Mouse (Mus musculus) neural tube, embryonic 15.5 days (tissue): ENCODE data around the gene Rbfox2. TPM values are rescaled to one million over a fixed set of nuclear protein-coding genes. Genes with fewer than 3 reads are reported as not detected.

Experiments used
- ATAC-seq: fragments of 200-750 bp; cut with Nextera tagmentation; 2 replicates; pipeline ENCODE4 v1.8.0; 2017; ENCODE audit warnings: mild to moderate bottlenecking, moderate TSS enrichment, moderate library complexity; ENCODE audit not compliant: low FRiP score
- H3K27ac ChIP-seq: fragments of 300-500 bp; sonication (generic); replicated peaks from 2 replicates; pipeline ENCODE4 v1.5.1; 2015; ENCODE audit warnings: mild to moderate bottlenecking, inconsistent platforms
- H3K27me3 ChIP-seq: fragments of 300-500 bp; sonication (generic); replicated peaks from 2 replicates; pipeline ENCODE4 v1.6.1; 2015; ENCODE audit warnings: inconsistent platforms
- H3K36me3 ChIP-seq: fragments of 300-500 bp; sonication (generic); 2 replicates; pipeline ENCODE4 v1.6.1; 2015; ENCODE audit warnings: inconsistent platforms
- H3K4me1 ChIP-seq: fragments of 300-500 bp; sonication (generic); 2 replicates; pipeline ENCODE4 v1.6.1; 2015; ENCODE audit warnings: inconsistent platforms
- H3K4me2 ChIP-seq: fragments of 300-500 bp; sonication (generic); 2 replicates; pipeline ENCODE4 v1.6.1; 2015; ENCODE audit warnings: inconsistent platforms, mild to moderate bottlenecking, moderate library complexity
- H3K4me3 ChIP-seq: fragments of 300-500 bp; sonication (generic); replicated peaks from 2 replicates; pipeline ENCODE4 v1.5.1; 2015; ENCODE audit warnings: mild to moderate bottlenecking, inconsistent platforms
- H3K9ac ChIP-seq: fragments of 300-500 bp; sonication (generic); replicated peaks from 2 replicates; pipeline ENCODE4 v1.6.1; 2015; ENCODE audit warnings: mild to moderate bottlenecking, inconsistent platforms
- H3K9me3 ChIP-seq: fragments of 300-500 bp; sonication (generic); replicated peaks from 2 replicates; pipeline ENCODE4 v1.6.1; 2016; ENCODE audit warnings: inconsistent platforms
- WGBS: fragments of 180-500 bp; shearing (Covaris S2); methylation state at CpG from one replicate; pipeline ENCODE4 v1.1.7; 2015; ENCODE audit warnings: mixed read lengths; 5-methylcytosine and 5-hydroxymethylcytosine counted together
- polyA plus RNA-seq: library from polyadenylated mRNA; unstranded; fragments of >200 nt; fragmentation: Nextera tagmentation; extraction: Ambion mirVana; gene quantifications from 2 replicates; pipeline ENCODE4 v1.2.1, GENCODE M21; 2015

Gene Rbfox2
- polyA plus RNA-seq, 1 experiment from 2014 or later = 120 TPM

DNA sequence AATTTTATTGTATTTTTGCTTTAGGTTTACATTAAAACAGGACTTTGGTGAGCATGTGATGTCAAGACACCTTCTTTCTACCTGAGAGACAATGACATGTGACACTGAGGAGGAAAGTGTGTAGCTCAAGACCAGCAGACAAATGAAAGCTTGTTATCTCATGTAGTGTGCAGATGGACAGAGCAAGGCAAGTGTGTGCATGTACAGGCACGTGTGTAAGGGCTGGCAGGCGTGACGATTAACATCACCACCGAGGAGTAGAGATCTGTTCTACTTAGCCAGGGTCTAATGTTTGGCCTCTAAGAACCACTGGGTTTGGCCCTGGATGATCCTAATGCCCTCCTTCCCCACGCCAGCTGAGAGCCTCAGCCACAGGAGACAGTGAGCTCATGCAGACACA lies 216.3 kb downstream of the Rbfox2 start:
- Histone ChIP-seq H3K4me1 (peaks cover 10% of the 10 kb centered on the region), H3K9me3 (no peaks in the 10 kb centered on the region), H3K4me3 (no peak overlapping the region), H3K9ac (no peak overlapping the region), H3K27me3 (no peaks in the 10 kb centered on the region), H3K4me2 (no peak overlapping the region), H3K36me3 (peaks cover 34% of the 10 kb centered on the region), H3K27ac (no peak overlapping the region)
- no peak for ATAC-seq
- WGBS = 85% methylated on average over 5 of the region's 5 CpGs

DNA sequence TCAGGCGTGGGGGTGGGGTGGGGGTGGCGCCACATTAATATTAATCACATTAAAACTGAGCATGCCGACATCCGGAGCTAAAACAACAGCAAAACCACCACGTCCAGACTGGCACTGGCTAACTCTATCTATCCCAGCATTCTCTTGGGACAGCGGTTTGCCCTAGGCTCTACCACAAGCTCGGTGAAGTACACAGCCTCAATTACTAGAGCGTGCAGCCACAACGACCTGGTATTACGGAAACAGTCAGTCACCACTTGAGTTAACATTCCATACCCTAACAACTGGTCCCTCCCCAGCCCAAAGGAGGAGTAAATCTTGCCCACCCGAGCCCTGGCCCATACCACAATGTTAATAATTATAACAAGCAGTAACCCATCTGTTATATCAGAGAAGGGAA lies 217.6 kb downstream of the Rbfox2 start:
- no peaks in the 10 kb centered on the region for H3K27me3 ChIP-seq
- H3K36me3 ChIP-seq = peaks cover 42% of the 10 kb centered on the region
- no peak overlapping the region for H3K4me3 ChIP-seq
- ATAC-seq = no peak
- no peak overlapping the region for H3K4me2 ChIP-seq
- WGBS = 44% methylated on average over 11 of the region's 11 CpGs
- no peak overlapping the region for H3K9ac ChIP-seq
- H3K9me3 ChIP-seq = no peaks in the 10 kb centered on the region
- H3K27ac ChIP-seq = no peak overlapping the region; the same call in 1 of the 2 replicates
- H3K4me1 ChIP-seq = peaks cover 10% of the 10 kb centered on the region

DNA sequence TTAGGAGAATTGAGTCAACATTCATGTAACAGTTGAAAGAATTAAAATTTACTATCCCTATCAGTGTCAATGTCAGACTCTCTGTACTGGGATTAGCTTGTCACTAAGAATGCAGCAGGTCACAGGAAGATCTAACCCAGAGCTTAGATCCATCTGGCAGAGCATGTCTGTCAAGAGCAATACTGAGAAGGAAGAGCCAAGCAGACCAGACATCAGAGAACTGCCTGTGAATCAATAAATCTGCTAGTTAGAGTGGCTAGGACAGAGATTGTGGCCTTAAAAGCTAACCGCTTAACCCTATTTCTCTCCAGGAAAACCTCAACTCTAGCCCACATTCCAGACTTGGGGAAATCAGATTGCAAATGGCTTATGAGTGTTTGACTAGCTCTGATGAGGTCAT lies 220.3 kb downstream of the Rbfox2 start:
- Histone ChIP-seq H3K27ac (no peak overlapping the region), H3K9ac (no peak overlapping the region), H3K4me2 (no peak overlapping the region), H3K4me1 (peaks cover 10% of the 10 kb centered on the region), H3K36me3 (peaks cover 55% of the 10 kb centered on the region), H3K4me3 (no peak overlapping the region), H3K9me3 (no peaks in the 10 kb centered on the region), H3K27me3 (no peaks in the 10 kb centered on the region)
- ATAC-seq = no peak
- WGBS = 97% methylated on average over 1 of the region's 1 CpGs

DNA sequence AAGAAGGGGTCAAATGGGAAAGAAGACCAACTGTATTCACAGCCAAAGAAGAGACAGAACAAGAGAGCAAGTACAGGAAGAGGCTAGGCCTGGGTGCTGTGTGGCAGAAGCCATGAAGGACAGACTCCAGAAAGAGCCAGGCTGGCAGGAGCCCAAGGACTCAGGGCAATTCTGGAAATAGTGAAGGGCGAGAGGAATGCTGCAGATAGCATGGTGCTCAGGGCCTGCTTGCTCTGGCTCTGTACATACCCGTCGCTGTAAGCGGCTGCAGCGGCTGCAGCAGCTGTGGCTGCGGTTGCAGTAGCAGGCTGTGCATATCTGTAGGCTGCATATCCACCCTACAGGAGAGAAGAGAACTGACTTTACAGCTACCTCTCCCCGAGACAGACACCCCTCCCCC lies 221.0 kb downstream of the Rbfox2 start:
- Histone ChIP-seq H3K4me2 (no peak overlapping the region), H3K9ac (no peak overlapping the region), H3K27me3 (no peaks in the 10 kb centered on the region), H3K9me3 (no peaks in the 10 kb centered on the region), H3K4me3 (no peak overlapping the region), H3K4me1 (peaks cover 10% of the 10 kb centered on the region), H3K27ac (no peak overlapping the region), H3K36me3 (peaks cover 55% of the 10 kb centered on the region)
- no peak for ATAC-seq
- WGBS = 85% methylated on average over 7 of the region's 7 CpGs

DNA sequence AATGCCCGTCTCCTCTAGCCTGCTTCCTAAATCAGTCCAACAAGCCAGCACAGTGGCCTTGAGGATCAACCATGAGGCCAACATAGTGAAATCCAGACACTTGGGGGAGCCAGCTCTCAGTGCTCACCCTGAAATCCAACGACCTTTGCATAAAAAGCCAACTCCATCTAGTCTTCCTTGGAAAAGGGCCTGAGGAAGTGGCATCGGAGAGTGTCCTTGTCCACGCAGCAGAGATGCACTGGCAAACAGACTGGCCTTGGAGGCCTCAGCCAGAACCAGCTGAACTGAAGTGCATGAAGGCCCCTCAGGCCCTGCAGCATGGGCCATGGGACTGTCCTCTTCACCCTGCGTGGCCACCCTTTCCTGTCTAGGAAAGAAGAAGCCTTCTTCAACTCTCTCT lies 225.3 kb downstream of the Rbfox2 start:
- WGBS = 86% methylated on average over 5 of the region's 5 CpGs

DNA sequence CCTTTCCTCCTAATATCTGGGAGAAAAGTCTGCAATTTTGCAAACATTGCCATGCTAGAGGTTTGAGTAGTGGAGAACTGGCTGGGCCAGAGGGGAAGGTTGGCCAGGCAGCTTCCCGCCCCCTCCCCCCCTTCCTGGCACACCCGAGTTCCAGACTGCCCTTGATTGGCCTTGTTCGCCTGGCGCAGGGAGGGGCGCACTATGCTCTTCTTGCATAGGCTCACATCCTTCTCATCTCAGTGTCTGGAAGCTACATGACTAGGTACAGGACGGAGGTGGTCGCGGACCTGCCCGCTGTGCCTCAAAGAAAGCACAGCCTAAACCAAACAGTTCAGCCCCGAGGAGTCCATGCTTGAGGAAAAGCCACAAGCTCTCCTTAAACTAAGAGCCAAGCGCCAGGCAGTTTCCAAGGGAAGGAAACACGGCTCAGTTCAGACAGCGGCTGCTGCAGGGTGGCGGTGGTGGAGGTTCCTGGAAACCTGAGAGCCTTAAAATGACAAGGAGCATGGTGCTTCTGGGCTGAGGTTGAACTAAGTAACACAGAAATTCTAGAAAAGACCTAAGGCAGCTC lies 226.0 kb downstream of the Rbfox2 start:
- Histone ChIP-seq H3K27ac (no peak overlapping the region), H3K4me1 (peaks cover 13% of the 10 kb centered on the region), H3K9me3 (no peaks in the 10 kb centered on the region), H3K36me3 (peaks cover 68% of the 10 kb centered on the region), H3K27me3 (no peaks in the 10 kb centered on the region), H3K4me2 (no peak overlapping the region), H3K9ac (no peak overlapping the region), H3K4me3 (no peak overlapping the region)
- WGBS = 78% methylated on average over 14 of the region's 14 CpGs
- ATAC-seq = no peak

More for the DNA sequence above, 225.3 kb downstream of the Rbfox2 start:
- H3K9me3 ChIP-seq = no peaks in the 10 kb centered on the region
- H3K4me1 ChIP-seq = peaks cover 13% of the 10 kb centered on the region
- ATAC-seq = no peak
- H3K9ac ChIP-seq = no peak overlapping the region
- peaks cover 65% of the 10 kb centered on the region for H3K36me3 ChIP-seq
- no peaks in the 10 kb centered on the region for H3K27me3 ChIP-seq
- no peak overlapping the region for H3K4me2 ChIP-seq
- H3K4me3 ChIP-seq = no peak overlapping the region
- H3K27ac ChIP-seq = no peak overlapping the region

DNA sequence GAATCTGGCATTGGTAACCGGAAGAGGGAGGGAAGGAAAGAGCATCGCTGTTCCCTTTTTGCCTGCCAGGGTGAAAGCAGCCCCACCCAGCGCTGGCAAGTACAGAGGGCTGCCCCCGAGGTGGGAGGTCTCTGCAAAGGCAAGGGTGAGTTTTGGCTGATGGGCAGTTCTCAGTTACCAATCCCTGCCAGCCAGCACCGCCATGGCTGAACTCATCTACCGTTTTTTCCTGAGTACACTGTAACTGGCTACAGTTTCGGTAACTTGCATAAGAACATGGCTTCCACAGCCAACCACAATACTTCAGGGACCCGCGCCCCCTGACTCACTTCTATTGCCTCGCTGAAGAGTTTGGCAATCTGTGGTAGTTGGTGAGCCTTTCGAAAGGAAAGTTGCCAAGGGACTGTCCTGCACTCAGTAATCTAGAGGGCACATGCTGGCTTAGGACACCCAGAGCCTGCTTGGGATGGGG lies 226.9 kb downstream of the Rbfox2 start:
- no peak overlapping the region for H3K4me3 ChIP-seq
- H3K9ac ChIP-seq = no peak overlapping the region
- H3K36me3 ChIP-seq = peaks cover 64% of the 10 kb centered on the region
- ATAC-seq = no peak
- H3K4me2 ChIP-seq = no peak overlapping the region
- no peaks in the 10 kb centered on the region for H3K27me3 ChIP-seq
- WGBS = 72% methylated on average over 11 of the region's 11 CpGs
- peak overlapping the region; percentile 28; the same call in 1 of the 2 replicates for H3K27ac ChIP-seq
- no peaks in the 10 kb centered on the region for H3K9me3 ChIP-seq
- H3K4me1 ChIP-seq = peaks cover 13% of the 10 kb centered on the region

DNA sequence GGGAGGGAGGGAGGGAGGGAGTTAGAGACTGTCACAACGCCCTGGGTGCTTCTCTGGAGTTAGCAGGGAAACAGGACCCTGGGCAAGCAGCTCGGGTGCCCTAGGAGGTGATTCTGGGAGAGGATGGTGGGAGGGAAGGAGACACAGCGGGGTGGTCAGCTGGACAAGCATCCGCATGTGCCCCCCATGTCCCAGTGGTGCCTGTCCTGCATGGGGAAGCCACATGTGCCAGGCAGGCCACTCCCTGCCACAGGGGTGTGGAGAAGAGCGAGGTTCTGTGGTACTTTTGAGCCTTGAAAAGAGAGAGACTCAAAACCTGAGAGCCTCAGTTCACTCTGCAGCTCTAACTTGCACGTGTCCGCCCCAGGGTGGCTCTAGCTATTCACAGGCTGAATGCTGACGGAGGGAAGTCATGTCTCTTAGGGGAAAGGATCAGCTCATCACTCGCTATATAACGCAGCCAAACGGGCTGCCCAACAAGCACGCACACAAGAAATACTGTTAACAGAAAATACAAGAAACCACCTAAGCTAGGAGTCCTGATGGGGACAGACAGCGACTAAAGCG lies 227.5 kb downstream of the Rbfox2 start:
- no peaks in the 10 kb centered on the region for H3K27me3 ChIP-seq
- no peaks in the 10 kb centered on the region for H3K9me3 ChIP-seq
- H3K27ac ChIP-seq = peak overlapping the region; percentile 28
- peaks cover 13% of the 10 kb centered on the region for H3K4me1 ChIP-seq
- WGBS = 67% methylated on average over 14 of the region's 14 CpGs
- H3K9ac ChIP-seq = no peak overlapping the region
- H3K4me2 ChIP-seq = no peak overlapping the region
- H3K36me3 ChIP-seq = peaks cover 59% of the 10 kb centered on the region
- H3K4me3 ChIP-seq = no peak overlapping the region
- no peak for ATAC-seq

DNA sequence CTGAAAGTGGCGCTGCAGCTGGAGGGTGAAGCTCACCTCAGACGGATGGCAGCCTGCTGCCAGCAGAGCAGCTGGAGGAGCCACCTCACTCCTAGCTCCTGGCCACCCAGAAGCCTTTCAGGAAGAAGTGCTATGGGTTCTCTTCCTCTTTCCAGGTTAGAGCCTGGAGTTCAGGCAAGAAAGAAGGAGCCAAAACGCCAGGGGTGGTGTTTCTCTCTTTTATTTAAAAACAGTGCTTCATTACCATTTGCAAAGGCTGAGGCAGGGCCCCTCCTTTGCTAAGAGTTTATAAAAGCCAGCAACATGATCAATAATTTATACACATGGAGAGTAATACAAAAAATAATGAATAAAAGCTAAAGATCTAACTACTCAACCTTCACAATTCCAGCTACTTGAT lies 228.0 kb downstream of the Rbfox2 start:
- no peak for ATAC-seq
- Histone ChIP-seq H3K4me3 (no peak overlapping the region), H3K27ac (no peak overlapping the region), H3K4me1 (peaks cover 13% of the 10 kb centered on the region), H3K4me2 (no peak overlapping the region), H3K27me3 (no peaks in the 10 kb centered on the region), H3K36me3 (peaks cover 55% of the 10 kb centered on the region), H3K9me3 (no peaks in the 10 kb centered on the region), H3K9ac (no peak overlapping the region)
- 53% methylated on average over 3 of the region's 3 CpGs for WGBS

DNA sequence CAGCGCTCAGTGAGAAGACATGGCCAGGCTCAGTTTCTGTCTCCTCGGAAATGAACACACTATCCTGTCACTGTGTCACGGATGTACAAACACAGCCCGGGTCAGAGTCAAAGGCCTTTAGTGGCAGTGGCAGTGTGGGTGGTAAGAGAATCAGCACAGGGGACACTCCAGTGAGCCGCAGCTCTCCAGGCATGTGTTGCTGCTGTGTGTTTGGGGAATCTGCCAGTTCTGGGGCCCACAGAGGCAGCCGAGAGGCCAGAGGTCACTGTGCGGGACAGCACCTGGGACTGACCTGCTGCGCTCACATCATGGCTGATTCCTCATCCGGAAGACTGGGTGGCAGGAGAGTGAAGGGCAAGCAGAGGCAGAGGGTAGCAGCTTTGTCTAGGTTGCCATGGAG lies 228.9 kb downstream of the Rbfox2 start:
- Histone ChIP-seq H3K4me3 (no peak overlapping the region), H3K4me1 (peaks cover 13% of the 10 kb centered on the region), H3K9ac (no peak overlapping the region), H3K27me3 (no peaks in the 10 kb centered on the region), H3K36me3 (peaks cover 48% of the 10 kb centered on the region), H3K4me2 (no peak overlapping the region), H3K9me3 (no peaks in the 10 kb centered on the region), H3K27ac (no peak overlapping the region)
- ATAC-seq = no peak
- 93% methylated on average over 9 of the region's 9 CpGs for WGBS

DNA sequence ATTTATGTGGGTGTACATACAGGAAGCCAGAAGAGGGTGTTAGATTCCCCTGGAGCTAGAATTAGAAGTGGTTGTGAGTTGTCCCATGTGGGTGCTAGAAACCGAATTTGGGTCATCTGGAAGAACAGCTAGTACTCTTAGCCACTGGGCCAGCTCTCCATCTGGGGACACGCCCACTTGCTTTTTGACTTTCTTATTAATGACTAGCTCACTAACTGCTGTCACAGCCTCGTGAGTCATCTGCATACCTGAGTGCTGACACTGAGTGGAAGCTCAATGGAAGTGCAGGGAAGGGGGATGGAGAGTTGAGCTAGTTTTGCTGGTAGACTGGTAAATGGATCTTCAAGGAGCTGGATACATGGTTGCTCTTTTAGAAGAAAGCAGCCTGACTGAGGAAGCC lies 230.3 kb downstream of the Rbfox2 start:
- H3K36me3 ChIP-seq = peaks cover 39% of the 10 kb centered on the region
- H3K4me3 ChIP-seq = no peak overlapping the region
- H3K27ac ChIP-seq = no peak overlapping the region
- ATAC-seq = no peak
- 80% methylated on average over 3 of the region's 3 CpGs for WGBS
- H3K4me1 ChIP-seq = peaks cover 17% of the 10 kb centered on the region
- no peaks in the 10 kb centered on the region for H3K27me3 ChIP-seq
- H3K9me3 ChIP-seq = no peaks in the 10 kb centered on the region
- H3K4me2 ChIP-seq = no peak overlapping the region
- H3K9ac ChIP-seq = no peak overlapping the region

DNA sequence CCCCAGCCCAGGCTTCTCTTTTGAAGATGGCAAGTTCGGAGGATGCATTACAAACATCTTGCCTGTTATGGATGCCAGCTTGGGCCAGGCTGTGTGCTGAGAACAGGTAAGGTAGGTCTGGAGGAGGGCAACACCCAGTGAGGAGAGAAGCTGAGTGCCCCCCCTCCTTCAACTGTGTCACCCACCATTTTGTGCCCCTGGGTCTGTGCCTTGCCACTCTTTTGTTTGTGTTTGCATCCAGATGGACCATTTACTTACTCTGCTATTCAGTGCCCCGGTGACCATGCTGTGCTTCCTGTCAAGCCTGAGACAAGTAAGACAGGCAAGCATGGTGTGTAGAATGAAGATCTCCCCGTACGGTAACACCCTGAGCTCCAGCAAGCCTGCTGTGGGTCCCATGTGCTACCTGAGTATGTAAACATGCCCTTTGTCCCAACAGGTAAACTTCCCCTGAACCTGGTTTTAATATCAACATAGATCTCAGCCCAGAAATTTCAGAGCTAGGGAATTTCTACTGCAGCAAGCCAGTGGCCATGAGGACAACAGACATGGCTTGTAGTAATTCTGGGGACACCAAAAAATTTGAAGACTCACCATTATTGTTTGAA lies 234.1 kb downstream of the Rbfox2 start:
- no peak overlapping the region for H3K9ac ChIP-seq
- ATAC-seq = no peak
- no peak overlapping the region for H3K4me2 ChIP-seq
- H3K4me1 ChIP-seq = peaks cover 8% of the 10 kb centered on the region
- no peak overlapping the region for H3K4me3 ChIP-seq
- WGBS = 61% methylated on average over 4 of the region's 4 CpGs
- H3K36me3 ChIP-seq = peaks cover 24% of the 10 kb centered on the region
- no peaks in the 10 kb centered on the region for H3K27me3 ChIP-seq
- H3K9me3 ChIP-seq = no peaks in the 10 kb centered on the region
- no peak overlapping the region for H3K27ac ChIP-seq
